Mouse (Mus musculus) ovary, postnatal 14 days (tissue): ENCODE measurements around the gene Trem3.

Experiments
- DNase-seq: peaks from one replicate; pipeline ENCODE4 v3.0.0; 2022; ENCODE audit warnings: low spot score

Trem3 gene

GRCm38 (mm10) chr17:48272158-48272557, 24.6 kb downstream of the Trem3 start:
- DNase-seq: no peak

DNA sequence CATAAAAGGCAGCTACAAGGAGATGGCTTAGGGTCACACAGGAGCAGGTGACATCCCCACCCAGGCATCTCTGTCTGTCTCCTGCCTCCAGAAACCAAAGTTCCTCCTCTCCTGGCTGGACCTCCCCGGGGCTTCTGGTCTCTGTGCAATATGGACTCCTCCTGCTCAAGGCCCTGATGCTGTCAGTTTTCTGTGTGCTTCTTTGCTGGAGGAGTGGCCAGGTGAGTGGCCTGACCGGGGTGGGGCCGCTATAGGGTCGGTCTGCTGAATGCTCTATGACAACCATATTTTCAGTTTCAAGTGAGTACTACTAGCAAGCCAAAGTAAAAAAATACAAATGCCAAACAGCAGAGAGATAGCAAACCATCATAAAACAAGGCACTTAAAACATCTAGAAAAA, 25.0 kb downstream of the Trem3 start:
- no peak for DNase-seq

GRCm38 (mm10) chr17:48274098-48274497, 26.5 kb downstream of the Trem3 start:
- DNase-seq: no peak

GRCm38 (mm10) chr17:48274885-48275284, 27.3 kb downstream of the Trem3 start:
- DNase-seq: peak; percentile 66

GRCm38 (mm10) chr17:48275736-48276135, 28.2 kb downstream of the Trem3 start:
- no peak for DNase-seq

DNA sequence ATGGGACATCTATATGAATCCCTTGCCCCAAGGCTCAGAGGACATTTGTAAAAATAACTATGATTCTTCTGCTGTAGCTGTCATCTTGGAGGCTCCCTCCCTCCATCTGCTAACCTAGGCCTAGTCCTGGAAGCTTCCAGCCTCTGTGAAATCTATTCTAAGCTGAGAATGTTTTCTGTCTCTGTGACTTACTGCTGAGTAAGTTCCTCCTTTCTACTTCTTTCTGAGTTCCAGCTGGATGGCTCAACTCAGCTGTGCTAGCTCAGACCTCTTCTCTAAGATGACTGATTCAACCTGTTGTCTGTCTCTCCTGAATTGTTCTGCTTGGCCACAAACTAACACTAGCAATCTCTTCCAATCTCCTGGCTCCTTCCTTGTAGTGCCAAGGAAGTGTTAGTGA, 30.8 kb downstream of the Trem3 start:
- no peak for DNase-seq

DNA sequence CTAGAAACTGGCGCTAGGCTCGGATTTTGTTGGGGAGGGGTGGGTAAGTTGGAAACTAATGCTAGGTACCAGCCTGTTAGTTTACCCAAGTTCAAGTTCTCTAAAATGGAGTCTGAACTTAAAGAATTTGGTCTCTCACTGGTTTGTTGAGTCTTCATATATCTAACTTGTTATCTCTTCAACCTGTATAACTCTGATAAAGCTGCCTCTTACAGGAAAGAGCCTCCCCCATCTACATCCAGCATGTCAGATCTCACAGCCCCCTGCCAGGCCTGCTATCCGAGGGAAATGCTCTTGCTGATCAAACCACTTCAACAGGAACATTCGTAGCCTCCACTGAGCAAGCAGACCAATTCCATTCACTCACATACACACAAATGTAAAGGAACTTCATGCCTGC, 31.4 kb downstream of the Trem3 start:
- DNase-seq: no peak

DNA sequence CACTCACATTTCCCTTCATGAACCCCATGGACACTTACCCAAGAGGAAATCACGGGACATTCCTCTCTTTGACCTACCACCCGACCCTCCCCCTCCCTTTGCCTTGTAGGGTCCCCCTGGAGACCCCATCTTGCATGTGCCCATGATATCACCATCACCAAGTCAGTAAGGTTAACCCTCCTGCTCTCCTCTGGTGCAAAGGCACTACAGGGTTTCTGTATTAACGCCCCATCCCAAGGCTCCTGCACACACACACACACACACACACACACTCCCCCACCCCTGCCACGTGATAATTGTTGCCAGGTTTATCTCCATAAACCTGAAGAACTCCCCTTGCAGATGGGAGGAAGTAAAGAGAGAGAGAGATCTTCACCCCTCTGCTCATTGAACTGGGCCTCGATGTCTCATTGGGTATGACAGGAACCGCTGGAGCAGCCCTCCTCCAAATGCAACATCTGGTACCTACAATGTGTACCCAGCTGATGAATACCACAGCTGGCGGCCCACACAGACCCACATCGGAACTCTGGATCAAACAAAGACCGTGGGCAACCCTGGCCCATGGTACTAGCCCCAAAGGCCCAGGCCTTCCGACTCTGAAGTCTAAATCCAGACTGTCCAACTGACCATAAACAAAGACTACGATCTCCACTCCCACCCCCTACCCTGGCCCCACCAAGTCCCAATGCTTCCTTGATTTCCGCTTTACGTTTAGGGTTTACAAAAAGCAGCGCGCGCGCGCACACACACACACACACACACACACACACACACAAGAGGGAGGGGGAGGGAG, 33.6 kb downstream of the Trem3 start:
- DNase-seq: no peak

GRCm38 (mm10) chr17:48281739-48282085, 34.1 kb downstream of the Trem3 start:
- no peak for DNase-seq

- no peak for DNase-seq
These were observed 39.2 kb downstream of the Trem3 start for GRCm38 (mm10) chr17:48286765-48287164.

GRCm38 (mm10) chr17:48287276-48287675, 39.7 kb downstream of the Trem3 start:
- no peak for DNase-seq

DNA sequence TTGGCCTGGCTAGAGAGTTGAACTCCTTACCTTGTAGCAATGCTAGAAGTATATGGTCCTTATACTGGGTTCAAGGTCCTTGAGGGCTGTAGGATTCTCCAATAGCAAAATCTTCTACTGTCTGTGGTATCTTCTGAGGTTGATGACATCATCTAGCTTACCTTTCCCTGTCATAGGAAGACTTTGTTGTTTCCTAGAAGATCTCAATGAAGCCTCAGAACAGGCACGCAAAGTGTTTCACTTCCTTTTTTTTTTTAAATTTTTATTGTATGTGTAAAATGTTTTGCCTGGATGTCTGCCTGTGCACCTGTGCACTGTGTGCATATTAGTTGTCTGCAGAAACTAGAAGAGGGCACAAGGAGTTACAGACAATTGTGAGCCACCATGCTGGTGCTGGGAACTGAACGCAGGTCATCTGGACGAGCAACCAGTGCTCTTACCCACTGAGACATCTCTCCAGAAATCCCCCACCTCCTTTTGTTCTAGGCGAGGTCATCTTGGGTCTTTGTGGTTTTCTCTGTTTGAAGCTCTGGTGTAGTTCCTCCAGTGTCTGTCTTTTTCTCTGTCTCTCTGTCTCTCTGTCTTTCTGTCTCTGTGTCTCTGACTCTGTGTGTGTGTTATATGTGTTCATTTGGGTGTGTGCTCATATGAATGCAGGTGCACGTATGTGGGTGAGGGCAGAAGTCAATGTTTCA, 46.1 kb downstream of the Trem3 start:
- no peak for DNase-seq

GRCm38 (mm10) chr17:48299203-48299602, 51.6 kb downstream of the Trem3 start, which contains the start of gene Treml2:
Gene Treml2 (plus strand): TSS chr17:48299498.
- DNase-seq: no peak

- DNase-seq: no peak
These were observed 52.2 kb downstream of the Trem3 start for GRCm38 (mm10) chr17:48299756-48300155.

GRCm38 (mm10) chr17:48300199-48300598, 52.6 kb downstream of the Trem3 start:
- no peak for DNase-seq

DNA sequence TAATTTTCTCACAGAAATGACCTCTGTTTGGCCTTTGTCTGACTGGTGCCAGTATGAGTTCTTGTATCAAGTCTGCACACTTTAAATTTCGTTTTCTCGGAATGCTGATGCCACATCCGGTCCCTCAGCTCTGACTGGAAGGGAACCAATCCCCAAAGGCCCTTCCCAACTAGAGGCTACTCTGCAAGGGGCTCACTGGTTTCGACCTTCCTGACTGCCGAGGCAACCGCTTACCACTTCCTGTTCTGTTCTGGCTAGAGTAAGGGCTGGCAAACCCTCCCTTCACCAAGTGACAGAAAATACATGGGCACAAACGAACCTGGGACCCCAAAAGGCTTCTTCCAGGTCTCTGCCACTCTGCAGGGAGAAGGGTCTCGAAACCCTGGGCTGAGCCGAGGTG, 53.3 kb downstream of the Trem3 start:
- DNase-seq: no peak

GRCm38 (mm10) chr17:48301792-48302191, 54.2 kb downstream of the Trem3 start:
- no peak for DNase-seq
